Mouse (Mus musculus): ENCODE measurements around the gene Tns3.

Gene Tns3

DNA sequence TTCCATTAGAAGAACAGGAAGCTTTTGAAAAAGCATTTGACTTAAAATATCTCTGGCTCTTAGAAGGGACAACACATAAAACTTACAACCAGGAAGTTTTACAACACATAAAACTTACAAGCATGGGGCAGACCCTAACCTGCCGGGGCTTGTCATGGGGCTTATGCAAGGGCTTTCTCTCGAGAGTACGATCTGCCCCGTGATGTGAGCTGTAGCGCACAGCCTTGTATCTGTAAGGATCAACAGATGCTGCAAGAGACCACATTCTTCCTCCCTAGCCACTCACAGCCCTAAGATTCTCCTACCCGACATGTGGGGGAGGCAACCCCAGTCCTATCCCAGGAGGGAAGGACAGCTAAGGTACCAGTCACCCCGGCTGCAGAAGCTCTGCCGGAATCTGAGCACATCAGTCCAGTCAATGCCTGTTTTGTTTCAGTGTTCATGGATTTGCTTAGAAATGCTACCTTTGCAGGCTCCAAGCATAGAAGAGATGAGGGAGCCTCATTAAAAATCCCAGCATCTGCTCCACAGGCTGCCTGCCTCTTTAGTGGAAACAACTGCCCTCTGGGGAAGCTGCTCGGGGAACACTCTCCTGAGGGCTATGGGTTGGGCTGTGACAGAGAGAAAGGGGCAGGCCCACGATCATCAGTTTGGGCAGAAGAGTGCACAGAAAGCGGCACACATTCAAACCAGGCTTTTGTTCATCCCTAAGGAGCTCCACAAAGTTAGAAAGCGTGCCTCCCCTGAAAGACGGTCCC, 196.8 kb downstream of the Tns3 start:
- DNase-seq: peak; percentile 34

DNA sequence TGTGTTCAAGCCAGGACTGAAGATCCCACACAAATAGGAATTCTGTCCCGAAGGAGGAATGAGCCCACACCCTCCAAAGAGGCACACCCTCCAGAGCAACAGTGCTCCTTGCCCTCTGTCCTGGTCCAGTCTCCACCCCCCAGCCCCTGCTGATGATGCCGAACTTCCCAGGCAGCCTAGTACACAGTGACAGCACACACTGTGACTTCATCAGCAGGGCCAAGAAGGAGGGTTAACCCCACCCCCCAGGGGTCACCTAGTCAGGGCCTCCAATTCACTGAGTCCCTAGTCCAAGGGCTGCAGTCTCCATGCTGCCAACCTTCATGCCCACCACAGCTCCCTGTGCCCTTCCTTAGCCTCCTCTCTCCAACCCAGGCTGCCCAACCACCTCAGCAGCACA, 200.5 kb downstream of the Tns3 start:
- DNase-seq: no peak

- DNase-seq: no peak
These were observed 201.4 kb downstream of the Tns3 start for GRCm38 (mm10) chr11:8462827-8463405.

DNA sequence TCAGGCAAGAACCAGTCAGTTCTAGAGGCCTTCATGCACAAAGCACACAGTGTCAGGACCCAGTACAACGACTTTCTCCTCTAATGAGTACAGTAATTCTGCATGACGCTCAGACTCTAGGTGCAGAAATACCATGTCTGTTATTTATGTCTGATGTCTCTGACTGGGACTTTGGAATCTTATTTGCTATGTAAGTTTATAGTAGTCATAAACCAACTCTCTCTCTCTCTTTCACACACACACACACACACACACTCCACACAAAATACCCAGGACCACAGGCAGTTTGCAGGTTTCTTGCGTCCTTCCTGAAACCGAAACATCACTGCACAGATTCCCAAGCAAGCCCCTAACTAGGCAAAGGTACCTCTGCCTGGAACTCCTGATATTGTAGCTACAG, 203.5 kb downstream of the Tns3 start:
- DNase-seq: no peak

- peak; percentile 26 for DNase-seq
These were observed 206.4 kb downstream of the Tns3 start for GRCm38 (mm10) chr11:8457951-8458350.

DNA sequence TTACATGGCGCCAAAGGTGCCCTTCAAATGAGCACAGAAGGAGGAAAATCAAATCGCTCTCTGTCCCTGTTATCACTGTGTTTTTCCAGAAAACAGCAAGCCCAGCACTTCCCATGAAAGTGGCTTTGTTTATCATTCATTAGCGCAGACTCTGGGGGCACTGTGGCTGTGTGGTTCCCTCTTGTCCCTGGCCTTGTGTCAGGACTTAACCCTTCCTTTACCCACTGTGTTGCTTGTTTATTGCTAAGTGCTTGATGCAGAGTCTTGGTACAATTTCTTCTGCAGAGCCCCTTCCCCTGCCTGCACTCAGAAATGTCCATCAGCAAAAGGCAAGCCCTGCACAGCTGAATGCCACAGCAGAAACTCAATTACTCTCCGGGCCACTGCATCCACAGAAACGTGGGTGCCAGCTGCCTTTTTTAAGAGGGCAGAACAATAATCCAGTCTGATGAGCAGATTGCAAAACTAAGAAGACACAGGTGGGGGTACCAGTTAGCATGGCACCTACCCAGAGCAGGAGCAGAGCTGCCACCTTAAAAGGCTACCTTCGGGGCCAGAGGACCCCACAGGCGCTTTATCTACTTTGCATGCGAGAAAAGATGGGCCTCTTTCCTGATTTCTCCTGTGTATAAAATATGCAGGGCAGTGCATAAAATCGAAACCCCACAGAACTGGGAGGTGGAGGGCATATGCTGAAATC, 207.6 kb downstream of the Tns3 start:
- no peak for DNase-seq

- no peak for DNase-seq
These were observed 208.7 kb downstream of the Tns3 start for GRCm38 (mm10) chr11:8455650-8456049.

DNA sequence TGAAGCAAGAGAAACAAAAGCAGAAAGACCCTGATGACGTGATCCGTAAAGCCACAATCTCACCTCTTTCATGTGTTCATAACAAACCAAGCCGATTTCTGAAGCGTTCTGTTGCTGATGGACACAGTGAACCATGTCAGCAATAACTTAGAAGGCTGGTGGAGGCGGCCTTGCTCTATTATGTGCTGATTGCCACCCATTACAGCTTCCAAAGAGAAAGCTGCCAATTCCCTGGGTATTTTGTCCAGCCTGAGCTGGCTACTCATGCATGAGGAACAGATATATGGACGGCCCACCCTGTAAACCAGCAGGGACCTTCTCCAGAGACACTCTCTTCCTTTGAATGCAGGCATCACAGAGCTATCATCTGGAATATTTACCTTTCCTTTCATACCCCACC, 211.1 kb downstream of the Tns3 start:
- DNase-seq: no peak

DNA sequence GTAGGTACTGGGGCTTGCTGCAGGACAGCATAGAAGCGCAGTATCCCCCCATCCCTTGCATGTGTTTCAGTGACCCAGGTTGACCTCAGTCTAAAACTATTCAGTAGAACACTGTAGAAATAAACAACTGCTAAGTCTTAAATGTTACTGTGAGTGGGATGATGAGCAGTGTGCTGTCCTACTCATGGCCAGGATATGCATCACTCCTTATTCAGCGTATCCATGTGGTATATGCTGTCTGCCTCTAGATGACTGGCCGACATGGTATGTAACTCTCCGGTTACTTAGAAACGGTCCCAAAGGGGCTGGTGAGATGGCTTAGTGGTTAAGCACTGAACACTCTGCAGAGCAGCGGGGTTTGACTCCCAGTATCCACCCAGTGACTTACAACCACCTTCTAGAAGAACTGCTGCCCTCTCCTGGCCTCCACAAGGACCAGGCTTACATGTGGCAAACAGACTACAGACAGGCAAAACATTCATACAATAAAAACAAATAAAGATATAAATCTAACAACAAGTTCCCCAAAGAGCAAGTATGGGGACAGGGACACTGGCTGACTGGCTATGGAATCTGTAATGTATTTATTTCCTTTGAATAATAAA, 212.6 kb downstream of the Tns3 start:
- no peak for DNase-seq

- DNase-seq: no peak
These were observed 213.8 kb downstream of the Tns3 start for GRCm38 (mm10) chr11:8450540-8450939.

- DNase-seq: no peak
These were observed 218.4 kb downstream of the Tns3 start for GRCm38 (mm10) chr11:8445915-8446356.

- no peak for DNase-seq
These were observed 219.4 kb downstream of the Tns3 start for GRCm38 (mm10) chr11:8444759-8445422.

GRCm38 (mm10) chr11:8443539-8444292, 220.6 kb downstream of the Tns3 start:
- DNase-seq: no peak

DNA sequence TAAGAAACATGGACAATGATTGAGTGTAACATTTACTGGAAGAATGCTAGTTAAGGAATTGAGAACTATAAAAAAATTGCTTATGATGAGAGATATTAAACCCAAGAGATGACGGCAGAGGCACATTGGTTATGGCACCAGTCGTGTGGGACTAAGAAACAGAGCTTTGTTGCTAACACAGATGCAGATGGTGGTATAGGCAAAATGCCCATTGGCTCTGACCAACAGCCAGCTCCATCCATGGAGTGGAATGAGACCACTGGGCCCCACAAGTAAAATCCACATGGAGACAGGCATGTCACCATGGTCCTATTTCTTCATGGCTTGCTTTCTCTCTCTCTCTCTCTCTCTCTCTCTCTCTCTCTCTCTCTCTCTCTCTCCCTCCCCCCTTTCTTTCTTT, 223.6 kb downstream of the Tns3 start:
- no peak for DNase-seq

- DNase-seq: no peak
These were observed 224.1 kb downstream of the Tns3 start for GRCm38 (mm10) chr11:8440221-8440620.

DNA sequence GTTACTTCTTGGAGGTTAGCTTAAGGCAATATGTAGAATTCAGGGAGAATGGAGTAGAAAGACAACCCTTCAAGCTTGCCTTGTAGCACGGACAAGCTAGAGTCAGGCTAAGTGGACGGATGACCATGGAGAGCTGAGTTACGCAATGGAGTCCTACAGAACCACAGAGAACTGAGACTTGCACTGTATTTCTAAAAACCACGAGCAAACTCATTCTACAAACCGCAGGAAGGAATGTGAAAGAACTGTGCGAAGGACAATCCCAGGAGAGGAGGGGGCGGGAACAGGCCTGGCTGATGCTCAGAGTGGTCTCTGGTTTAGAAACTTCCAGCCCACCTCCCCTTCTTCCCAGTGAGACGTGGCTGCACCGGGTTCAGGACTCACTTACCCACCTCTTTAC, 225.3 kb downstream of the Tns3 start:
- no peak for DNase-seq

- DNase-seq: no peak
These were observed 226.1 kb downstream of the Tns3 start for GRCm38 (mm10) chr11:8438269-8438668.

GRCm38 (mm10) chr11:8435101-8435500, 229.2 kb downstream of the Tns3 start:
- no peak for DNase-seq

GRCm38 (mm10) chr11:8434366-8434765, 230.0 kb downstream of the Tns3 start:
- DNase-seq: no peak

DNA sequence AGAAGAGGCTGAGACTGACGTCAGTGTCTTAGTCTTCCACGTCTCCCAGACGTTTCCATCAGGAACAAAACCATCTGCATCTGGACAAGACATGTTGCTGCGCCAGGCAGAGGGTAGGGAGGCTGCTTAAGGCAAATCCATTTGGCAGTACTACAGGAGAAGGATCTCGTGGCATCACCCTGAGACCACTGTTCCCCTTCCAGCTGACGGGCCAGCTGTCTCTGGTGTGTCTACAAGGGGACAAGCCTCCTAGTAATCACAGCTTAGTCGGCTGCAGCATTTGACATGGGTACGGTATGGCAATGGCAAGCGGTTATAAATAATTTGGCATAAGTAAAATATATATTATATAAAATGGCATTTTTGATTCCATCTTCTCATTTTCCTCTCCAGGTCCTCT, 230.9 kb downstream of the Tns3 start:
- no peak for DNase-seq

GRCm38 (mm10) chr11:8432941-8433340, 231.4 kb downstream of the Tns3 start:
- no peak for DNase-seq

DNA sequence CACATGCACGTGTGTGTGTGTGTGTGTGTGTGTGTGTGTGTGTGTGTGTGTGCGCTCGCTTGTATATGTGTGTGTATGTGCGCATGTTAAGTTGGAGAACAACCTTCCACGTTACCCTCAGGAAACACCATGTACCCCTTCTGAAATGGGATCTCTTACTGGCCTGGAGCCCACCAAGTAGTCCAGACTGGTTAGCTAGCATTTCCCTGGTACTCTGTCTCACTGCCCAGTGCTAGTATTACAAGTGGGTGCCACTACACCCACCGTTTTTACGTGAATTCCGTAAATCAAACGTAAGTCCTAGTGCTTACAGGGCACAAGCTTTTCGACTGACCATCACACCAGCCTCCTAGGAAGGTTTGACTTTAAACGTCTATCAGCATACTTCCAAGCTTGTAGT, 236.7 kb downstream of the Tns3 start:
- no peak for DNase-seq

DNA sequence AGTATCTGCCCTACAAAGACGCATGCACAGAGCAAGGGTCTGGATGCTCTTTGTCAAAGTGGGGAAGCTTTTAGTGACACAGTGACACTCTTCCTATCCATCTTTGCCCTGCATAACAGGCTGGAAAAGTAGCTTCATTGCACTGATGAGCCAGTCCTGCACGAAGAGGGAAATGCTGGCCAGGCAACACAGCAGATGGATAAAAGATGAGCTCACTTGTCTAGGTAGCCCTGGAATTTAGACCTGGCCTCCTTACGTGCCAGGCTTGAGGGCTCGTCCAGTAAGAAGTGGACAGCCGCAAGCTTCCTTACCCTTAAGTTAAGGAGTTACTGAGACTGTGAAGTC, 239.1 kb downstream of the Tns3 start:
- DNase-seq: no peak
